Mouse (Mus musculus): ENCODE measurements around the gene Taf11. TPM values are rescaled to one million over a fixed set of nuclear protein-coding genes. Genes with fewer than 3 reads are reported as not detected.

The Taf11 gene
- polyA plus RNA-seq, 1 experiment, result 45.2 TPM

GRCm38 (mm10) chr17:27941178-27941577 lies 31.5 kb upstream of the Taf11 start:
- Histone ChIP-seq H3K4me3 (ENCODE audit: insufficient read depth, low read length) (no peak overlapping the region), H3K4me1 (ENCODE audit: control insufficient read depth, insufficient read depth, low read length) (peaks cover 6% of the 10 kb centered on the region), H3K27ac (ENCODE audit: insufficient read depth, low read length) (no peak overlapping the region)
- TF ChIP-seq POLR2A (IDR thresholded peaks at IDR 0.05; ENCODE audit: extremely low read depth, insufficient read depth, low read length) (no peak), CTCF (IDR thresholded peaks at IDR 0.05; ENCODE audit: extremely low read depth, insufficient read depth, low read length) (no peak)

DNA sequence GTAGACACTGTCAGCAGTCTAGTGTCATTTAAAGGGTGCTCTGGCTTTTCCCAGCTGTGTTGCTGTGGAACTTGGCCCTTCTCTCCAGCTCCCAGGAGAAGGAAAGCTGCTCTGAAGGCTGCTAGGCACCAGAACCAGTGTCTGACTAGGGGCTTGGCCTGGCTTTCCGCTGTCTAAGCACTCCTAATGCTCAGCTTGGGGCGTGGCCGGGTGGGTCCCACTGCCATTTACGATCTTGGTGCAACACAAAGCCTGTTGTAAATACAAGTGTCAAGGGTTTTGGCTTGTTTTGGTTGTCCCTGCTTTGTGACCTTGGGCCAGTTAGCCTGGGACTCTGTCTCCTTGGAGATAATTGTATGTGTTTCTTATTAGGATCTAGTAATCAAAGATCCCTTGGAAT lies 30.7 kb upstream of the Taf11 start:
- Histone ChIP-seq H3K27ac (ENCODE audit: insufficient read depth, low read length) (no peak overlapping the region), H3K4me3 (ENCODE audit: insufficient read depth, low read length) (no peak overlapping the region), H3K4me1 (ENCODE audit: control insufficient read depth, insufficient read depth, low read length) (peaks cover 6% of the 10 kb centered on the region)
- no peak for TF ChIP-seq POLR2A (IDR thresholded peaks at IDR 0.05; ENCODE audit: extremely low read depth, insufficient read depth, low read length)
- no peak for TF ChIP-seq CTCF (IDR thresholded peaks at IDR 0.05; ENCODE audit: extremely low read depth, insufficient read depth, low read length)

GRCm38 (mm10) chr17:27939028-27939427 lies 29.4 kb upstream of the Taf11 start:
- Histone ChIP-seq H3K4me3 (ENCODE audit: insufficient read depth, low read length) (no peak overlapping the region), H3K4me1 (ENCODE audit: control insufficient read depth, insufficient read depth, low read length) (peaks cover 6% of the 10 kb centered on the region), H3K27ac (ENCODE audit: insufficient read depth, low read length) (no peak overlapping the region)
- TF ChIP-seq CTCF (IDR thresholded peaks at IDR 0.05; ENCODE audit: extremely low read depth, insufficient read depth, low read length) (no peak), POLR2A (IDR thresholded peaks at IDR 0.05; ENCODE audit: extremely low read depth, insufficient read depth, low read length) (no peak)

DNA sequence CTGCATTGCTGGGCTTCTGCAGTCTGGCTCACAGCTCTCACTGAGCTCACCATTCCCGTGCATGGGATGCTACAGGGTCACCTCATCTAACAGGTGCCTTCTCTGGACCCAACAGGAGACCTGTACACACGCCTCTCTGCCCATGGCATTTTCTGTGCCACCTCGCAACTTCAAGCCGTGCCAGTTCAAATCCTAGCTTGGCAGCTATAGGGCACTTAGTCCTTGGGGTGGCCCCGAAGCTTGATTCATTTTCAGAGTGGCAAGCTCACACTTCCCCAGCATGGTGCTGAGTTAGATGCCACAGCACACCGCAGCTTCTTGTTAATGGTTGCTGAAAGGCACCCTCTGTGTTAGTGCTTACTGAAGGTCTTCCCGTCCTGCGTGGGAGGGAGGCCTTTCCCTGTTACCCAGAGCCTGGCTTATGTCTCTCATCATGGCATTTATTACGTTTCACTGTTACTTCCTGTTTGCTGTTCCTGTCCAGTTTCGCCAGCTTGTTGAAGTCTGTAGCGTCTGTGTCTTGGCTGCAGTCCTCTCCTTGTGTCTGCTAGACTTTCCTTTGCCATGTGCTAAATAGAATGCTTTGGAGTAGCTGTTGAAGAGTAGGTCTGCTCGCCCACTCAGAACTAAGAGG lies 28.6 kb upstream of the Taf11 start:
- H3K4me3 ChIP-seq (ENCODE audit: insufficient read depth, low read length), result no peak overlapping the region
- no peak overlapping the region for H3K27ac ChIP-seq (ENCODE audit: insufficient read depth, low read length)
- no peak for TF ChIP-seq POLR2A (IDR thresholded peaks at IDR 0.05; ENCODE audit: extremely low read depth, insufficient read depth, low read length)
- TF ChIP-seq CTCF (IDR thresholded peaks at IDR 0.05; ENCODE audit: extremely low read depth, insufficient read depth, low read length), result no peak
- H3K4me1 ChIP-seq (ENCODE audit: control insufficient read depth, insufficient read depth, low read length), result peaks cover 6% of the 10 kb centered on the region

DNA sequence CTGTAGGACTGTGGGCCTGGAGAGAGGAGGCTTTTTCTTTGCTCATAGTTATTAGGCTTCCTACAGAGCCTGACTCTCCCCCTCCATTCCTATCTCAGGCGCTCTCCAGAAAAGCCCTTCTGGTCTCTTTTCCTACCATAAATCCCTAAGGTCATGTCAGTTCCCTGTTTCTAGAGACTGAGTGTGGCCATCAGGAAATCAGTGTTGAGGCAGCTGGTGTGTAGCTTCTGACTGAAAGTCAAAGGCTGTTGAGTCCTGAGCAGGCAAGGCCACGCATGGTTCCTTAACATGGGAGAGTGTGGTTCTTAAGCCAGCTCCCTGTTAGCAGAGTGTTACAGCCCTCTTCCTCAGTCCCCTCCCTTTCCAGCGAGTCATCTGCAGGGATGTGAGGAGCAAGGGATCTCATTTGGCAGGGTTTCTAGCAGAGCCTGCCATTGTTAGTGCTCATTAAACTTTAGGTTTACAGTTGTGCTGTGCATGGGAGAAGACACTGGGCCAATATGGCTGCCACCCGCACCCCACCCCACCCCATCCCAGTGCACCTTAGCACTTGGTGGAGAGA lies 27.5 kb upstream of the Taf11 start:
- peaks cover 6% of the 10 kb centered on the region for H3K4me1 ChIP-seq (ENCODE audit: control insufficient read depth, insufficient read depth, low read length)
- H3K4me3 ChIP-seq (ENCODE audit: insufficient read depth, low read length), result no peak overlapping the region
- no peak for TF ChIP-seq POLR2A (IDR thresholded peaks at IDR 0.05; ENCODE audit: extremely low read depth, insufficient read depth, low read length)
- TF ChIP-seq CTCF (IDR thresholded peaks at IDR 0.05; ENCODE audit: extremely low read depth, insufficient read depth, low read length), result no peak
- no peak overlapping the region for H3K27ac ChIP-seq (ENCODE audit: insufficient read depth, low read length)

- no peak overlapping the region for H3K27ac ChIP-seq (ENCODE audit: insufficient read depth, low read length)
- no peak overlapping the region for H3K4me3 ChIP-seq (ENCODE audit: insufficient read depth, low read length)
- H3K4me1 ChIP-seq (ENCODE audit: control insufficient read depth, insufficient read depth, low read length), result peaks cover 5% of the 10 kb centered on the region
- no peak for TF ChIP-seq POLR2A (IDR thresholded peaks at IDR 0.05; ENCODE audit: extremely low read depth, insufficient read depth, low read length)
Observed at GRCm38 (mm10) chr17:27935091-27935490, 25.4 kb upstream of the Taf11 start.

DNA sequence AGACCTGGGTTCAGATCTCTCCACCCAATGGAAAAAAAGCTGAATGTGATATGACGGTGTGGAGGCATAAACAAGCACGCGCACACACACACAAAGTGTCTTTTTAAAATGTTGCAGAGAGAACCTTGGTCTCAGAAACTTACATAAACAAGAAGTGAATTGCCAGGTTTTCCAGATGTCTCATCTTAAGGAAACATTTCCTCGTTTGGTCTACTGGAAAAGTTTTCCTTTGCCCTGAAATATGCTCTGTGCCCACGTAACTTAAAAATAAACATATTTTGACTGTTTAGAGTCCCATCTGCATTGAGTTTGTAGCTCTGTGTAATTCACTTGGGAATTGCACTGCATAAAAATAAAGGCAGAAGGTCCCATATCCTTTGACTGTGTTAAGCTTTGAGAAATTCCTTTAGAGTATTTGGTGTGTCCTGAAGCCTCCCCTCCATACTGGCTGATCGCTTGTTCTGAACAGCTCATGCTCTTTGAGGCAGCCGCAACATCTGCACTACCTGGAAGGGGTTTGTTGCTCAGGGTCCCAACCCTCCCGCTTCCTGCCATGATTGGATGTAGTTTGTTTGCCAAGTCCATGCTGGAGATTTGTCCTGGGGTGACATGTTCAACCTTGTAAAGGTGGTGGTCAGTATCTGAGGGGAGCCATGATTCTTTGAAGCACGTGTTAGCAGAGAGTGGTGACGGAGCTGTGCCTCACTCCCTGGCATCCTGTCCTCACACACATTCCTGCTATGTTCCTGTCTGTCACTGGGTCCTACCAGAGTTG lies 24.7 kb upstream of the Taf11 start:
- Histone ChIP-seq H3K4me1 (ENCODE audit: control insufficient read depth, insufficient read depth, low read length) (peaks cover 4% of the 10 kb centered on the region), H3K27ac (ENCODE audit: insufficient read depth, low read length) (no peak overlapping the region), H3K4me3 (ENCODE audit: insufficient read depth, low read length) (no peak overlapping the region)
- TF ChIP-seq CTCF (IDR thresholded peaks at IDR 0.05; ENCODE audit: extremely low read depth, insufficient read depth, low read length) (no peak), POLR2A (IDR thresholded peaks at IDR 0.05; ENCODE audit: extremely low read depth, insufficient read depth, low read length) (no peak)

GRCm38 (mm10) chr17:27931826-27932225 lies 22.2 kb upstream of the Taf11 start:
- no peak overlapping the region for H3K4me3 ChIP-seq (ENCODE audit: insufficient read depth, low read length)
- no peak overlapping the region for H3K27ac ChIP-seq (ENCODE audit: insufficient read depth, low read length)
- no peak for TF ChIP-seq POLR2A (IDR thresholded peaks at IDR 0.05; ENCODE audit: extremely low read depth, insufficient read depth, low read length)
- TF ChIP-seq CTCF (IDR thresholded peaks at IDR 0.05; ENCODE audit: extremely low read depth, insufficient read depth, low read length), result no peak
- no peaks in the 10 kb centered on the region for H3K4me1 ChIP-seq (ENCODE audit: control insufficient read depth, insufficient read depth, low read length)

DNA sequence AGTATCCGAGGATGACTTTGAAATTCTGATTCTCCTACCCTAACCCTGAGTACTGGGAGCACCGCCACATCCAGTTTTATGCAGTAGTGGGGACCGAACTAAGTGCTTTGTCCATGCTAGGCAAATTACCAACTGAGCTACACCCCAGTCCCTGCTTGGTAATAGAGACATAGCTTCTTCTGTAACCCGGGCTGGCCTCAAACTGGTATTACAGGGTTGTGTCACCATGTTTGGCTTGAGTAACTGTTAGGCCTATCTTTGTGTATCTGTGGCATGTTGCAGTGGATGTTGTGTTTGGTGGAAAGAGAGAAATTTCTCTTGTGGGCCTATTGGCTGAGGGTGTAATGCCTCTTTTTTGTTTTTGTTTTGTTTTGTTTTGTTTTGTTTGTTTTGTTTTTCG lies 20.6 kb upstream of the Taf11 start:
- H3K27ac ChIP-seq (ENCODE audit: insufficient read depth, low read length), result no peak overlapping the region

DNA sequence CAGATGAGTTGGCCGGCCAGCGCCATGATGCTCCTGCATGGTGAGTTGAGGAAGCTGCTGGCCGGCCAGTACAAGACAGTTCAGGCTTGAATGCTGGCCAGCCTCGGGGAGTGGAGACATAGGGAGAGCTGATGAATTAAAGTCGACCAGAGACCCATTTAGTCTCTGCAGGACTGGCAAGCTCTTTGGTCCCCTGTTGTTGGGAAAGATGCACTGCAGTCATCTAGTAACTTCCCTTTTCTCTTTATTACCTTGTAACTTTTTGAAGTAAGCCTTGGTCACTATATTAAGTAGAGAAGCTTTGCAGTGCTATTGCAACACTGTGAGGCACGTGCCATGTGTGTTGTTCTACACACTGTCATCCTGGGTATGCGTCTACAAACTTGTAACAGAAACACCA lies 15.9 kb upstream of the Taf11 start:
- TF ChIP-seq CTCF (IDR thresholded peaks at IDR 0.05; ENCODE audit: extremely low read depth, insufficient read depth, low read length) (no peak), POLR2A (IDR thresholded peaks at IDR 0.05; ENCODE audit: extremely low read depth, insufficient read depth, low read length) (no peak)
- H3K27ac ChIP-seq (ENCODE audit: insufficient read depth, low read length), result no peak overlapping the region
- 0 out of 2 replicates have a peak, but pooled peaks cover 3% of the 10 kb centered on the region for H3K4me1 ChIP-seq (ENCODE audit: control insufficient read depth, insufficient read depth, low read length)
- H3K4me3 ChIP-seq (ENCODE audit: insufficient read depth, low read length), result no peak overlapping the region

More for the DNA sequence above, 20.6 kb upstream of the Taf11 start:
- Histone ChIP-seq H3K4me1 (ENCODE audit: control insufficient read depth, insufficient read depth, low read length) (0 out of 2 replicates have a peak, but pooled peaks cover 3% of the 10 kb centered on the region), H3K4me3 (ENCODE audit: insufficient read depth, low read length) (no peak overlapping the region)
- TF ChIP-seq CTCF (IDR thresholded peaks at IDR 0.05; ENCODE audit: extremely low read depth, insufficient read depth, low read length), result no peak
